Mouse (Mus musculus) erythroblast, embryonic 14.5 days (primary cell): ENCODE data around the gene Gm10283.

Experiments used
- GATA1 ChIP-seq: IDR thresholded peaks from 2 replicates; pipeline ENCODE4 v1.6.1; 2012; ENCODE audit warnings: low read length, inconsistent platforms, mixed read lengths
- TAL1 ChIP-seq: IDR thresholded peaks from 3 replicates; pipeline ENCODE4 v1.6.1; 2012; ENCODE audit warnings: low read length, inconsistent platforms, mixed read lengths

DNA sequence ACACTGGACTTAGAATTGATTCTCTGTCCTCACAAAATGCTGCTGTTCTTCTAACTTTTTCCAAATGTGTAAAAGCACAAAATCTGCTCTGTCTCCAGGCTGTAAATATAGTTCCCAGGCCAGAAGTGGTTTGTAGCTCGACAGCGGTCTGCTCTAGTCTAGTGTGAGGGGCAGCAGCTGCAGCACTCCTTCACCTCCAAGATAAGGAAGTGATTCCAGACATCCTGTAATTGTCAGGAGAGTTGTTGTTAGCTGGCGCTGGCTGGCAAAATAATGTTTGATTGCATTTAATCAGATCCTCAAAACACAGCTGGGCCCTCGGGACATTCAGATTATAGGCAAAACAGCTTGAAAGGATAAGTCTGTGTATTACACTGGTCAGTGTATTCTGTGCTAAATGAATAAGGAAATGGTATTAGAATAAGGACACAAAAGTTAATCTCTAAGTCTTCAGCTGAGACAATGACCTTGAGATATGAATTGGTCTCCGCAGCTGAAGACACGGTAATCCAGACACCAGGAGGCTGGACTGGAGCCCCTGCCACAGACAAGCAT lies 97.9 kb downstream of the Gm10283 start:
- no peak for TF ChIP-seq TAL1
- no peak for TF ChIP-seq GATA1
